Mouse (Mus musculus): Measurements from ENCODE around the gene Dclk1. TPM values are rescaled to one million over a fixed set of nuclear protein-coding genes. Genes with fewer than 3 reads are reported as not detected.

The Dclk1 gene
- polyA plus RNA-seq (2014; fragmentation: Illumina TruSeq; extraction: RNeasy Lipid Tissue Mini Kit (QIAGEN cat#74804); ENCODE audit: low replicate concordance): 21.9 TPM

DNA sequence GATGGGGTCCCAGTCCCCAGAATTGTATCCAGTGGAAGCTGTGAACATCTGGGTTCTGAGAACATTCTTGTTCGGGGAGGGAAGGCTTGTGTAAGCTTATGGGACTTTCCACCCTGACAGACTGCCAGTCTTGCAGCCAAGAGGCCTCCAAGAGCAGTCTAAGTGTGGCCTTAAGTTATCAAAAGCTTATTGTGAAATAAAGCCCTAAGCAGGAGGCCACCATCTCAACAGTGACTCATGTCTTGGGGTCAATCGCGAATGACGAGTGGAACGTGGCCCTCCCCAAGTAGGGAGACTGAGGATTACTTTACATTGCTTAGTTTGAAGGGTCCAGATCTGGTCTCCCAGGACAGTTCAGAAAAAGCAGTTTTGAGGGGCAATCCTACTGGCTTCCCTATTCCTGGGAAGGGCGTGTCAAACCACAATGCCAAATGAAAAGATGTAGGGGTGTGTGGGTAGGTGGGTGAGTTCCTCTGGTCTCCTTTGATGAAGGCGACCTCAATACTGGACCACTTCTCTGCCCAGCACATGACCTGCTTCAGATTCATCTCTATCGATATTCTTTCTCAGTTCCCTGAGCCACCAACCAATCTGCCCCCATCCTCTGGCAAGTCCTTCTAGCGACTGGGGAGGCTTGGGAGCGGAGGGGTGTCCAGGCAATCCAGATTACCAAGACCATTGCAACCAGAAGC lies at the start of gene Dclk1:
TSS of gene Dclk1 (plus strand) at position 635 of the 692 bp plus-strand sequence.

DNA sequence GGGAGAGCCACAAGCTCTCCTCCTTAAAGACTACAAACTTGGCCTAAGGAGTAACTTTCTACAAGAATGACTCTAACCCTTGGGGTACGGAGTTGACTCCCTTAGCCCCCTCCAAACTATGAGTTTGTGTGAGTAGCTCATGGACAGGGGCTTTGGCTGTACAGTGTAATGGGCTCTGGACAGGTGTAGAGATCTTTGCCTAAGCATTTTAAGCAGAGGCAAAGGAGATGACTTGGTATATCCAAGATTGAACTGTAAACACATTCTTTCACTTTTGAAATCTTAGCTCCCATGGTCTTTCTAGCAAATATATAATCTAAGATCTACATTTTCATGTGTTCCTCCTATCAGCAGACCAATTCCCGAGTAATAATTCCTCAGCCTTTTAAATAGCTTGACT lies 229.9 kb downstream of the Dclk1 start, which contains the start of gene Gm21954:
TSS of gene Gm21954 (minus strand) at position 101 of the 400 bp plus-strand sequence.

Other genes starting within 250 kb of the Dclk1 start
- gene Ccna1, start 186.9 kb upstream of the Dclk1 start, polyA plus RNA-seq (2014; fragmentation: Illumina TruSeq; extraction: RNeasy Lipid Tissue Mini Kit (QIAGEN cat#74804); ENCODE audit: low replicate concordance): not detected
- 42.3 TPM for gene Spg20, start 130.3 kb upstream of the Dclk1 start, polyA plus RNA-seq (2014; fragmentation: Illumina TruSeq; extraction: RNeasy Lipid Tissue Mini Kit (QIAGEN cat#74804); ENCODE audit: low replicate concordance)
- 0.97 TPM for gene Ccdc169, start 105.0 kb upstream of the Dclk1 start, polyA plus RNA-seq (2014; fragmentation: Illumina TruSeq; extraction: RNeasy Lipid Tissue Mini Kit (QIAGEN cat#74804); ENCODE audit: low replicate concordance)
- not detected for gene Sohlh2, start 60.3 kb upstream of the Dclk1 start, polyA plus RNA-seq (2014; fragmentation: Illumina TruSeq; extraction: RNeasy Lipid Tissue Mini Kit (QIAGEN cat#74804); ENCODE audit: low replicate concordance)
- not detected for gene Gm21954, start 229.8 kb downstream of the Dclk1 start, polyA plus RNA-seq (2014; fragmentation: Illumina TruSeq; extraction: RNeasy Lipid Tissue Mini Kit (QIAGEN cat#74804); ENCODE audit: low replicate concordance)